8 mouse cellular contexts compared by ENCODE assay signal in genomic region chr9:21616232-21616781, GRCm38 (mm10). TPM values are rescaled to one million over a fixed set of nuclear protein-coding genes. Genes with fewer than 3 reads are reported as not detected.
DNase-seq lines count a peak whose midpoint lies in the region; ATAC-seq and TF ChIP-seq lines count a peak whose summit lies in the region.

No protein-coding gene starts in this region.

- H3K9ac ChIP-seq in lung, embryonic 16.5 days (ENCODE audit: low read length) = peak overlapping the region; percentile 94

- H3K4me2 ChIP-seq in lung, embryonic 16.5 days (ENCODE audit: low read depth, low read length) = peak overlapping the region; percentile 78

- TF ChIP-seq CTCF in G1E (IDR thresholded peaks at IDR 0.05; ENCODE audit: low read depth, low read length) = no peak

- H3K4me1 ChIP-seq in G1E (ENCODE audit: insufficient read depth, low read depth, low read length) = peaks cover 42% of the 10 kb centered on the region
- H3K4me1 ChIP-seq in hindbrain, embryonic 10.5 days (replicated peaks) = peaks cover 25% of the 10 kb centered on the region
- peaks cover 7% of the 10 kb centered on the region for H3K4me1 ChIP-seq in lung, embryonic 16.5 days (replicated peaks; ENCODE audit: control insufficient read depth, insufficient read depth, low read length)

- ATAC-seq in G1E (ENCODE audit: extremely low read depth, insufficient number of reproducible peaks, low FRiP score, poor library complexity, severe bottlenecking) = 0 out of 2 replicates have a peak, but pooled peaks have one; percentile 4
- ATAC-seq in frontal cortex, adult (ENCODE audit: low TSS enrichment) = peak; percentile 39
- peak; percentile 82 for ATAC-seq in lung, embryonic 16.5 days (ENCODE audit: low read depth)

- under 1% methylated on average over 57 of the region's 57 CpGs for WGBS in hindbrain, embryonic 10.5 days
- under 1% methylated on average over 46 of the region's 57 CpGs for WGBS in lung, embryonic 16.5 days

- H3K36me3 ChIP-seq in G1E (replicated peaks) = peaks cover 27% of the 10 kb centered on the region
- H3K36me3 ChIP-seq in hindbrain, embryonic 10.5 days = peaks cover 27% of the 10 kb centered on the region
- H3K36me3 ChIP-seq in lung, embryonic 16.5 days (ENCODE audit: control insufficient read depth, insufficient read depth, low read length) = no peaks in the 10 kb centered on the region

- H3K27ac ChIP-seq in hindbrain, embryonic 10.5 days = peak overlapping the region; percentile 99
- H3K27ac ChIP-seq in lung, embryonic 16.5 days (ENCODE audit: low read length) = peak overlapping the region; percentile 98

- no peaks in the 10 kb centered on the region for H3K9me3 ChIP-seq in G1E (replicated peaks)
- H3K9me3 ChIP-seq in hindbrain, embryonic 10.5 days = no peaks in the 10 kb centered on the region
- H3K9me3 ChIP-seq in lung, embryonic 16.5 days (ENCODE audit: control insufficient read depth, low read length) = no peaks in the 10 kb centered on the region

- H3K27me3 ChIP-seq in G1E (ENCODE audit: insufficient read depth, low read length) = no peaks in the 10 kb centered on the region
- no peaks in the 10 kb centered on the region for H3K27me3 ChIP-seq in hindbrain, embryonic 10.5 days (ENCODE audit: insufficient read depth, poor library complexity, severe bottlenecking)
- no peaks in the 10 kb centered on the region for H3K27me3 ChIP-seq in lung, embryonic 16.5 days (ENCODE audit: control insufficient read depth, insufficient read depth, low read depth, low read length)

- peak; percentile 60 for DNase-seq in G1E (ENCODE audit: low spot score)
- DNase-seq in cerebellum, adult 9-10 months = peak; percentile 89
- DNase-seq in hindbrain, embryonic 10.5 days (ENCODE audit: low spot score) = no peak
- DNase-seq in layer of hippocampus, postnatal 10 days (ENCODE audit: low spot score in 2 of 2) = peak; percentile 86 to 91
- peak; percentile 87 for DNase-seq in ovary, postnatal 10 days (ENCODE audit: low spot score)
- DNase-seq in thymus, postnatal 14 days = peak; percentile 94

- H3K4me3 ChIP-seq in G1E (ENCODE audit: low read depth, low read length) = peak overlapping the region; percentile 79
- H3K4me3 ChIP-seq in hindbrain, embryonic 10.5 days = peak overlapping the region; percentile 75
- peak overlapping the region; percentile 83 for H3K4me3 ChIP-seq in lung, embryonic 16.5 days (ENCODE audit: low read length)

RNA-seq across cellular contexts. Expression of gene Smarca4, which starts 0.3 kb away (rescaled TPM):
- total RNA-seq in G1E (2014; fragmentation: Nextera tagmentation) (85.6 and 96.4 TPM in 2 replicates), G1E (2017) (42.2 and 46.1 TPM in 2 replicates)
- 220 and 247 TPM in 2 replicates for polyA plus RNA-seq in G1E (2012)
- 153 and 173 TPM in 2 replicates for polyA plus RNA-seq in hindbrain, embryonic 10.5 days (2016; fragmentation: Nextera tagmentation; extraction: Ambion mirVana)
- 100 to 1,000 TPM; 122 to 123 TPM for total RNA-seq in layer of hippocampus, postnatal 10 days (2021)
- 68.3 and 74.0 TPM in 2 replicates for polyA plus RNA-seq in lung, embryonic 16.5 days (2015; fragmentation: Nextera tagmentation; extraction: Ambion mirVana)

RNA-seq across cellular contexts. Expression of gene Yipf2, which starts 23.7 kb away (rescaled TPM):
- total RNA-seq in G1E (2014; fragmentation: Nextera tagmentation) = 6.8 and 8.5 TPM in 2 replicates
- total RNA-seq in G1E (2017) = 13.2 and 19.0 TPM in 2 replicates
- polyA plus RNA-seq in G1E (2012) = 4.7 and 5.1 TPM in 2 replicates
- polyA plus RNA-seq in hindbrain, embryonic 10.5 days (2016; fragmentation: Nextera tagmentation; extraction: Ambion mirVana) = 21.5 and 23.7 TPM in 2 replicates
- 10 to 100 TPM; 11.3 to 12.3 TPM for total RNA-seq in layer of hippocampus, postnatal 10 days (2021)
- 30.0 and 38.8 TPM in 2 replicates for polyA plus RNA-seq in lung, embryonic 16.5 days (2015; fragmentation: Nextera tagmentation; extraction: Ambion mirVana)

RNA-seq across cellular contexts. Expression of gene Timm29, which starts 23.8 kb away (rescaled TPM):
- total RNA-seq in G1E (2014; fragmentation: Nextera tagmentation) = 25.1 and 25.5 TPM in 2 replicates
- total RNA-seq in G1E (2017) = 30.7 and 35.9 TPM in 2 replicates
- polyA plus RNA-seq in G1E (2012) = 18.3 and 20.0 TPM in 2 replicates
- polyA plus RNA-seq in hindbrain, embryonic 10.5 days (2016; fragmentation: Nextera tagmentation; extraction: Ambion mirVana) = 33.8 and 38.4 TPM in 2 replicates
- 10 to 100 TPM; 53.7 to 54.6 TPM for total RNA-seq in layer of hippocampus, postnatal 10 days (2021)
- 22.2 and 24.2 TPM in 2 replicates for polyA plus RNA-seq in lung, embryonic 16.5 days (2015; fragmentation: Nextera tagmentation; extraction: Ambion mirVana)

Comparison
In these comparisons a context has a peak if more than half of its experiments do, and no peak if none do; other contexts are left out.
1. ATAC-seq: peak in every context shown above with its lines; median percentile 82 in lung, embryonic 16.5 days; 39 in frontal cortex, adult; 4 in G1E.